Mouse (Mus musculus) megakaryocyte, embryonic 14.5 days (primary cell): Measurements from ENCODE around the gene 1700018B08Rik.

Source experiments
- FLI1 ChIP-seq: IDR thresholded peaks from 2 replicates; pipeline ENCODE4 v1.6.1; 2012; ENCODE audit warnings: low read length, inconsistent platforms, mixed read lengths
- GATA1 ChIP-seq: IDR thresholded peaks from 3 replicates; pipeline ENCODE4 v1.6.1; 2012; ENCODE audit warnings: mixed read lengths, low read length, inconsistent platforms, borderline replicate concordance

DNA sequence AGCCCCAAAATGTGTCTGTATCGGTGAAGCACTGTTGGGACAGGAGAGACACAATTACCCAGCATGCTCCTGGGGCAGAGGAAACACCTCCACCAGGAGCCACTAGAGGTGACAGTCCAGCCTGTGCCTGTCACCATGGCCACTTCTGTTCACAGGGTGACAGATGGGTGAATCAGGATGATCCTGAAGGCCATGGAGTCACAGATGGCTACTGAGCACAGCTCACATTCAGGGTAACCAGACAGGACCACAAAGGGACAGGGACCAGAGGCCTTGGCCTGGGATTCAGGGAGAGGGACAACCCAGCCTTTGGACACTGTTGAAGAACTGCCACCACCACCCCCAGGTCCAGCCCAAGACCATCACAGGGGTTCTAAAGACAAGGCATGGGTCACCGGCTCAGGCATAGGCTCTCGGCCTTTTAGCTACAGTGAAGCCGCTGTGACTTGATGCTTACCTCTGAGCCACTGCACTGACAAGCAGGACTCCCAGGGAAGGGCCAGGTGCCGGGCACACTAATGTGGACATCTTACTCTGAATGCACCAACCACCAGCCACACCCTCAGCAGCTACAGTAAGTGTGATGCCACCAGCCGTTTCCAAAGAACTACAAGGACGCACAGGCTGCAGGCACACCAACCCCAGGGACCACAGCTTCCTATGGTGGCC lies 16.4 kb upstream of the 1700018B08Rik start:
- TF ChIP-seq GATA1 (no peak), FLI1 (no peak)
